Mouse (Mus musculus) limb, embryonic 14.5 days (tissue): ENCODE data around the gene Scrg1. TPM values are rescaled to one million over a fixed set of nuclear protein-coding genes. Genes with fewer than 3 reads are reported as not detected.

Source experiments
- ATAC-seq: fragments of 200-750 bp; cut with Nextera tagmentation; 2 replicates; pipeline ENCODE4 v1.8.0; 2017; ENCODE audit warnings: low read depth, moderate number of reproducible peaks, moderate TSS enrichment; ENCODE audit not compliant: low FRiP score
- DNase-seq: peaks from one replicate; pipeline ENCODE4 v3.0.0-alpha.2; 2015; ENCODE audit warnings: low spot score
- H3K27ac ChIP-seq: fragments of 300-500 bp; sonication (generic); replicated peaks from 2 replicates; pipeline ENCODE4 v1.5.1; 2014; ENCODE audit warnings: low read depth, mild to moderate bottlenecking, low read length, moderate library complexity, mixed read lengths
- H3K27me3 ChIP-seq: fragments of 300-500 bp; sonication (generic); 2 replicates; pipeline ENCODE4 v1.6.1; 2014; ENCODE audit warnings: low read length, mixed read lengths; ENCODE audit not compliant: control insufficient read depth, insufficient read depth
- H3K36me3 ChIP-seq: fragments of 300-500 bp; sonication (generic); 2 replicates; pipeline ENCODE4 v1.6.1; 2014; ENCODE audit warnings: mild to moderate bottlenecking, low read length, moderate library complexity, mixed read lengths; ENCODE audit not compliant: control insufficient read depth, insufficient read depth
- H3K4me1 ChIP-seq: fragments of 300-500 bp; sonication (generic); 2 replicates; pipeline ENCODE4 v1.6.1; 2014; ENCODE audit warnings: antibody characterized with exemption, low read length, mixed read lengths; ENCODE audit not compliant: control insufficient read depth, insufficient read depth
- H3K4me2 ChIP-seq: fragments of 300-500 bp; sonication (generic); replicated peaks from 2 replicates; pipeline ENCODE4 v1.6.1; 2014; ENCODE audit warnings: low read depth, mild to moderate bottlenecking, low read length, moderate library complexity; ENCODE audit not compliant: severe bottlenecking
- H3K4me3 ChIP-seq: fragments of 300-500 bp; sonication (generic); replicated peaks from 2 replicates; pipeline ENCODE4 v1.5.1; 2014; ENCODE audit warnings: low read length
- H3K9ac ChIP-seq: fragments of 300-500 bp; sonication (generic); 2 replicates; pipeline ENCODE4 v1.6.1; 2014; ENCODE audit warnings: mild to moderate bottlenecking, low read depth, low read length, moderate library complexity; ENCODE audit not compliant: severe bottlenecking
- H3K9me3 ChIP-seq: fragments of 300-500 bp; sonication (generic); 2 replicates; pipeline ENCODE4 v1.6.1; 2016; ENCODE audit warnings: low read length; ENCODE audit not compliant: control insufficient read depth
- POLR2A ChIP-seq: fragments of 200-500 bp; IDR thresholded peaks from 2 replicates; pipeline ENCODE4 v1.8.0; 2012; ENCODE audit warnings: inconsistent platforms, mild to moderate bottlenecking, moderate library complexity, borderline replicate concordance; ENCODE audit not compliant: insufficient read depth, insufficient read length; ENCODE audit errors: extremely low read depth
- WGBS: fragments of 180-500 bp; shearing (Covaris S2); extraction: QIAGEN DNeasy Blood & Tissue Kit; methylation state at CpG from one replicate; pipeline ENCODE4 v1.1.7; 2014; 5-methylcytosine and 5-hydroxymethylcytosine counted together
- polyA plus RNA-seq, 2 experiments: library from polyadenylated mRNA; depleted of rRNA in 1 of 2; stranded (reverse) in 1 of 2; unstranded in 1 of 2; fragments of >200 nt; fragmentation: Nextera tagmentation in 1 of 2; extraction: Ambion mirVana in 1 of 2; gene quantifications; 2 replicates each; pipeline versions ENCODE4 v1.2.1 to v1.2.3; 2012 to 2014

The Scrg1 gene
- polyA plus RNA-seq (2012; rRNA removed), result 38.9 and 39.5 TPM in 2 replicates
- polyA plus RNA-seq (2014; fragmentation: Nextera tagmentation; extraction: Ambion mirVana), result 23.7 and 24.1 TPM in 2 replicates

GRCm38 (mm10) chr8:57455765-57456164 lies at the start of gene Scrg1:
Scrg1 (plus strand) TSS chr8:57455923.
- Histone ChIP-seq H3K27ac (peak within 1 kb of the TSS; percentile 53), H3K4me2 (peak within 1 kb of the TSS; percentile 27), H3K4me3 (peak within 1 kb of the TSS; percentile 12), H3K9ac (peak within 1 kb of the TSS; percentile 12; the same call in 1 of the 2 replicates), H3K4me1 (peaks cover 9% of the 10 kb centered on the region; the same call in 1 of the 2 replicates), H3K9me3 (no peaks in the 10 kb centered on the region), H3K36me3 (no peaks in the 10 kb centered on the region), H3K27me3 (no peaks in the 10 kb centered on the region)
- DNase-seq (no peak), ATAC-seq (peak; percentile 61; the same call in 1 of the 2 replicates)
- WGBS, result 59% methylated on average over 3 of the region's 3 CpGs
- no peak for TF ChIP-seq POLR2A

- ATAC-seq, result no peak
- Histone ChIP-seq H3K36me3 (no peaks in the 10 kb centered on the region), H3K27me3 (no peaks in the 10 kb centered on the region), H3K4me1 (peaks cover 31% of the 10 kb centered on the region), H3K27ac (no peak overlapping the region), H3K9ac (no peak overlapping the region), H3K4me3 (no peak overlapping the region), H3K9me3 (no peaks in the 10 kb centered on the region), H3K4me2 (no peak overlapping the region)
- WGBS, result 85% methylated on average over 4 of the region's 4 CpGs
- DNase-seq, result no peak
- no peak for TF ChIP-seq POLR2A
Measured at GRCm38 (mm10) chr8:57406366-57406765, 49.4 kb upstream of the Scrg1 start.

DNA sequence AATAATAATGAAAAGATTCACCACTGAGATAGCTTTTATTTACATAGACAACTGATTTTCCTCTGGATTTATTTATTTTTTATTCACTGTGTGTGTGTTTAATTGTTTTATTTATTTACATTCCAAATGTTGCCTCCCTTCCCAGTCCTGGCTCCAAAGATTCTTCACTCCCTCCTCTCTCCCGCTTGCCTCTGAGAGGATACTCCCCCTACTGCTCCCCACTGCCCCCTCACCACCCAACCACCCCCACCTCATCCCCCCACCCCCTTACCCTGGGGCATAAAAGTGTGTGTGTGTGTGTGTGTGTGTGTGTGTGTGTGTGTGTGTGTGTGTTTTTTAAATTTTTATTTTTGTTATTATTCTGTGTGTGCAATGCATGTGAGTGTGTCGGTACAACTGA lies 46.4 kb upstream of the Scrg1 start:
- ATAC-seq (no peak), DNase-seq (no peak)
- Histone ChIP-seq H3K4me1 (peaks cover 18% of the 10 kb centered on the region), H3K36me3 (no peaks in the 10 kb centered on the region), H3K27ac (no peak overlapping the region), H3K27me3 (no peaks in the 10 kb centered on the region), H3K4me3 (no peak overlapping the region), H3K4me2 (no peak overlapping the region; the same call in 1 of the 2 replicates), H3K9ac (no peak overlapping the region), H3K9me3 (no peaks in the 10 kb centered on the region)
- TF ChIP-seq POLR2A, result no peak
- WGBS, result 55% methylated on average over 2 of the region's 2 CpGs

DNA sequence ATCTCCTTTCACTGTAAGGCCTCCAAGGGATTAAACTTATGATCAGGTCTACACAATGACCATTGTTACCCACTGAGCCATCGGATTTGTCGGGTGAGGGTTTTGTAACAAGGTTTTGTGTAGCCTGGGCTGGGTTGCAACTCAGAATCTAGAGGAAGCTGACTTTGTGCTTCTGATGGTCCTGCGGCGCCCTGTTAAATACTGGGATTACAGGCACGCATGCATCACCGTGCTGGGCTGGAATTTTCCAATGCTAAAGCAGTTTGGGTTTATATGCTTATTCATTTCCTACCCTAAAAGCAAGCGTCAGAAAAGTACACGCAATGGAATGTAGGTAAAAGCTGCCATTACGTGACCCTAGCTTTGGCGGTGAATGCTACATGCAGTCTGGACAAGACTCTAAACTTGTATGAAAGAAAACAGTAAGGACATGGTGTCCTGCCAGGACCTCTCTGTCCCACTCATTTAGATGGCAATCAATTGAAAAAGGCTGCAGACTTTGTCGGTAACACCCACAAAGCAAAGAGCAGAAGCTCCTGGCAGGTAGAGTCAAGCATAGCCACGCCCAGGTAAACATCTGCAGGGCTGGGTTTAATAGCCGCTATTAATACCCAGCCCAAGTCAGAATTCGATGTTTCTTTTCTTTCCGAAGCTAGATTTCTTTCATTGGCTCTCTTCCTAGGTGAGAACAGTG lies 45.8 kb upstream of the Scrg1 start:
- TF ChIP-seq POLR2A, result no peak
- Histone ChIP-seq H3K4me1 (peaks cover 16% of the 10 kb centered on the region), H3K36me3 (no peaks in the 10 kb centered on the region), H3K9ac (no peak overlapping the region), H3K27ac (no peak overlapping the region), H3K4me2 (peak overlapping the region; percentile 36), H3K9me3 (no peaks in the 10 kb centered on the region), H3K27me3 (no peaks in the 10 kb centered on the region), H3K4me3 (peak overlapping the region; percentile 4; the same call in 1 of the 2 replicates)
- ATAC-seq (0 out of 2 replicates have a peak, but pooled peaks have one; percentile 23), DNase-seq (peak; percentile 33)
- whole genome bisulfite sequencing, result 17% methylated on average over 15 of the region's 15 CpGs

DNA sequence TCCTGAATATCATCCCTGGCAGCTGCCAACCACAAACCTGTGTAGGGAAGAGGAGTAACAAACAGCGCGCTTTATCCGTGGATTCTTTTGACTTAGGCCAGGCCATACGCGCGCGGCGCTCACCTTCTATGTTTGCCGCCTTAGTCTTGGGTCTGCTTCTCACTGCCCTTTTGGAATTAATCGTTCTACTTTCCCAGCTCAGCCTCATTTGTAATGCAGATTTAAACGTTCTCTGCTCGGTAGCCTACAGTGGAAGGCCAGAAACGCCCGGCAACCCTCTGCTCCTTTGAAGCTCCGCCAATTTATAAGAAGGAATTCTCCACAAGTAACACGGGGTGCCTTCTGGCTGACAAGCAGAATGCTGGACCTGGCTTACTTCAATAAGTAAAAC lies 45.3 kb upstream of the Scrg1 start:
- Histone ChIP-seq H3K9ac (no peak overlapping the region), H3K4me1 (peaks cover 12% of the 10 kb centered on the region), H3K9me3 (no peaks in the 10 kb centered on the region), H3K4me2 (peak overlapping the region; percentile 36), H3K4me3 (peak overlapping the region; percentile 4; the same call in 1 of the 2 replicates), H3K27me3 (no peaks in the 10 kb centered on the region), H3K27ac (no peak overlapping the region), H3K36me3 (no peaks in the 10 kb centered on the region)
- 5% methylated on average over 16 of the region's 16 CpGs for WGBS
- DNase-seq (no peak), ATAC-seq (no peak)
- no peak for TF ChIP-seq POLR2A
